Mouse (Mus musculus) yolk sac, embryonic 10.5 days (tissue): ENCODE results near the gene Ntrk3.

Experiments used
- DNase-seq: peaks from one replicate; pipeline ENCODE4 v3.0.0-alpha.2; 2017; ENCODE audit warnings: low spot score

The Ntrk3 gene

GRCm38 (mm10) chr7:78520243-78520927 lies 217.4 kb downstream of the Ntrk3 start:
- no peak for DNase-seq

GRCm38 (mm10) chr7:78519689-78520088 lies 218.1 kb downstream of the Ntrk3 start:
- no peak for DNase-seq

GRCm38 (mm10) chr7:78518760-78519363 lies 218.9 kb downstream of the Ntrk3 start:
- DNase-seq = no peak

- DNase-seq = no peak
These were observed 222.7 kb downstream of the Ntrk3 start for GRCm38 (mm10) chr7:78515042-78515609.

DNA sequence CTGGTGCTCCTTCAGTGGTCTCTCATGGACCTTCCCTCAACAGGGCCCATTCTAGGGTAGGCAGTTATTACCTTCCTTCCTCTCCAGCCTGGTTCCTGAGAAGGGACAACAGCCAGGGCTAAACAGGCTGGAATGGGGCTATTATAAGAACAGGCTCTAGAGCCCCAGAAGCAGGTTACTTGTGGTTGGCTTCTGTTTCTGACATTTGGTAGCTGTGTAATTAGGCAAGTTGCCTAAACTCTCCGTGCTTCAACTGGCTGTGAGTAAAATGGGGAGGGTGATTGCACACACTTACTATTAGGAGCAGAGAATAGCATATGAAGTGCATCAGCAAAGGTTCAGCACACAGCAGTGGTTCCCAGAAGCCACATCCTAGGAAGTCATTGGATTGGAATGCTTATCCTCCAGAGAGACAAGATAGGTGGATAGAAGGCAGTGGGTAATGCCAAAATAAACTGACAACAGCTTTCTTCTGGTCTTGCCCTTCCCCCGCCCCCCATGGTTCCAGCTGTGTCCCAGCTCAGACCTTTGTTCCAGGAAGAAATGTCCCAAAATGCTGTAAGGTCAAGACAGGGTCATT lies 230.7 kb downstream of the Ntrk3 start:
- DNase-seq = no peak

- no peak for DNase-seq
These were observed 236.9 kb downstream of the Ntrk3 start for GRCm38 (mm10) chr7:78500863-78501262.

- no peak for DNase-seq
These were observed 237.8 kb downstream of the Ntrk3 start for GRCm38 (mm10) chr7:78499970-78500369.

- DNase-seq = no peak
These were observed 239.5 kb downstream of the Ntrk3 start for GRCm38 (mm10) chr7:78498356-78498755.

GRCm38 (mm10) chr7:78497819-78498218 lies 240.0 kb downstream of the Ntrk3 start:
- peak; percentile 2 for DNase-seq

DNA sequence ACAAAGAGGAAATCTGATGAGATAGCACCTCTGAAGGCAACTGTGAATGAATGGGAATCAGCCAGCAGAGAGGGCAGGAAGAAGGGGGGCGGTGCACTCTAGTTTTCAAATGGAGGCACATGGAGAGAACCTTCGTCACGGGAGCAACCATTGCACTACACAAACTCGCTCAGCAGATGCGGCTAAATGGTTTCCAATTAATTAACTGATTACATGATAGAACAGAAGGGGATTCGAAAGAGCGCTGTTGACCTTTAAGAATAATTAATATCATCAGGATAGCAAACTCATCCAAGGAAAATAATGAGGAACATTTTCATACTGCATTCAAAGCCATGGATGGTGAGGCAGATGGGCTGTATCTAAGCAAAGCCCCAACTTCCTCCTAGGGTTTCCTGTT lies 244.2 kb downstream of the Ntrk3 start:
- DNase-seq = no peak

DNA sequence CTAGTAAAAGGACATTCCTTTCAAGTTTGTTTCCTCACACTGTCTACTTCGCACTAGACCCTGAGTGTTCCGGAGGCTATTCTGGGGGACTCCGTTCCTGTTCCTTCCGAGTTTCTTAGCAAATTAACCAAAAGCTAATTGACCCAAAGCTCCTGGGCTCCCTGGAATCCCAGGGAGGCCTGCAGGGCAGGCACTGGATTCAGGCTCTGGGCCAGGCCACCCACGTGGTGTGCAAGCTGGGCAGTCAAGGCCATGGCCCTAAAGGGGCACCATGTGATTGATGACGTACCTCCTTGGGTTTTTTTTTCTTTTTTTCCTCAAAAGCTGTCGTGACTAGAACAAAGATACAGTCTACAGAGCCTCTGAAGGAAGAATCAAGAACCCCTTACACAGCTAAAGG lies 246.6 kb downstream of the Ntrk3 start:
- no peak for DNase-seq

DNA sequence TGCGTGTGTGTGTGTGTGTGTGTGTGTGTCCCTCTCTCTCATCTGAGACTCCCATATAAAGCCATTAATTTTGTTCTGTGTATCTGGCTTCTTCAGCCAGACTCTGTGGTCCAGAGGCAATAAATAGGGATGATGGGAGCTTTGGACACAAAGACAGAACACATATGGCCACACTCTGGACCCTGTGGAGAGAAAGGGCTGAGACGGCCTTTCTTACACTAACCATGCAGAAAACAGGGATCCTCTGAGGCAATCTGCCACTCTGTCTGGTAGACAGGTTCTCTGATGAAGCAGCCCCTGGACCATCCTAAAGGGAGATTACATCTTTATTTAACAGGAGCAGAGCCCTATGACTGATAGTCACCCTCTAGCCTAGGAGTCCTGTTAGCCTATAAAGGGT lies 253.5 kb downstream of the Ntrk3 start:
- no peak for DNase-seq

GRCm38 (mm10) chr7:78483729-78484128 lies 254.1 kb downstream of the Ntrk3 start:
- no peak for DNase-seq

GRCm38 (mm10) chr7:78483061-78483460 lies 254.8 kb downstream of the Ntrk3 start:
- no peak for DNase-seq

DNA sequence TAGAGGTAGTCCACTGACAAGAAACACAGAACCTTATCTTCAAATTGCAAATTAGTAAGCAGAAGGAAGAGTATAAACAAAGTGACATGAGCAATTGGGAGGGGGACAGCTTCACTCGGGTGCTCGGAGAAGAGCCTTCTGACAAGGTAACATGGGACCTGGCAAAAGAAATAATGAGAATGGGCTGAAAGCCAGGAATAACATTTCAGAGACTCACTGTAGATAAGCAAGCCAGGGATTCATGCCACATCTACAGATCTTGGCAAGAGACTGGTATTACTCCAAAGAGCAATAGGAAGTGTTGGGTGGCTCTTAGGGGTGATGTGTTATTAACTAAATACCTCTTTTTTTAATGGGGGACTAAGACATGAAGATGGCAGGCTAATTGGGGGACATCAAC lies 258.9 kb downstream of the Ntrk3 start:
- DNase-seq = no peak

DNA sequence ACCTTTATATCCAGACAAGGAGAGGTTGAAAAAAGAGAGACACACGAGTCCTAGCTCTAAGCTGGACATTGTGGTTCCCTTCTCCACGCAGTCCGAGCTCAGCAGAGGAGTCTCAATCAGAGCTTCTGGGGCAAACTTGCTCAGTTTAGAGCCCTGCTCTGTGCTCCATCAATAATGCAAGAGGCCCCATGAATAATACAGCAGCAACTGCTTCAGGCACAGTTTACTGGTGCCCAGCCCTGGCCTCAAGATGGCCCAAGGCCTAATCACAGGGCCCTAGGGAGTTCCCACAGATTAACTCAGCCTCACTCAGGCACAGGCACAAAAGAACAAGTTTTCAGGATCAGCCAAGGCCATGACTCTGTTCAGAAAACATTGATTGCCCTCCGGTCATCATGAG lies 266.1 kb downstream of the Ntrk3 start:
- no peak for DNase-seq

GRCm38 (mm10) chr7:78471270-78471669 lies 266.5 kb downstream of the Ntrk3 start:
- no peak for DNase-seq

- no peak for DNase-seq
These were observed 275.2 kb downstream of the Ntrk3 start for GRCm38 (mm10) chr7:78462605-78463004.

DNA sequence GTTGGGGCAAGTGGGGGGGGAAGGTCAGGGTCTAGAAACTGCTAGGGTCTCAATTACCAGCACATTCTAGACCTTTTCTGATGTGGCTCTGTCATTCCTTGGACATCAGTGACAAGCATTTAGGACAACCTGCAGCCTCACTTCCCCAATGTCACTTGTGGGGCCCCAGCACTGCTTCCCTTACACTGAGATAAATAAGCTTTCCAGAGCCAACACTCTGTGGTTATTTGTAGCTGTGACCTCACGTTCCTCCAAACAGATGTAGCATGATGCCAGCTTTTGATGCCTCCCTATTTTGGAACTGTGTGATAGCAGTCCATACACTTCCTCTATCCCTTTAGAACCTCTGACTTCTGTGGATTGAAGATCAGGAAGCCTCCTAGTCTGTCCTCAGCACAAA lies 278.8 kb downstream of the Ntrk3 start:
- DNase-seq = no peak

DNA sequence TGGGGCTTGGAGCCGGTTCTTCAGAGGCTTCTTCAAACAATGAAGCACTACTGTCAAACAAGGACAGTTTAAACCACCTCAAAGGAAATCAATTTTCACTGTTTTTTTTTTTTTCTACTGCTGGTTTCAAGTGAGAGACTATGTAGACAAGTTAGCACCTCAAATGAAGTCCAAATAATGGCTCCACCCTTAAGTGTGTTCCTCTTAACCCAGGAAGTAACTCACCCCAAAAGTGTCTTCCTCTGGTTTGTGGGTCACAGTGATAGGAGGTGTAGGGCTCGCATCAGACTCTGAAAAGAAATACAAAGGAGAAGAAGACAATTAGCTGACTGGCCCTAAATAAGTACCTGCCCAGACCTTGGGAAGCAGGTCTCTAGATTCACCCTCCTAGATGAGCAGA lies 286.1 kb downstream of the Ntrk3 start:
- DNase-seq = no peak

GRCm38 (mm10) chr7:78449909-78450592 lies 287.8 kb downstream of the Ntrk3 start:
- DNase-seq = no peak

DNA sequence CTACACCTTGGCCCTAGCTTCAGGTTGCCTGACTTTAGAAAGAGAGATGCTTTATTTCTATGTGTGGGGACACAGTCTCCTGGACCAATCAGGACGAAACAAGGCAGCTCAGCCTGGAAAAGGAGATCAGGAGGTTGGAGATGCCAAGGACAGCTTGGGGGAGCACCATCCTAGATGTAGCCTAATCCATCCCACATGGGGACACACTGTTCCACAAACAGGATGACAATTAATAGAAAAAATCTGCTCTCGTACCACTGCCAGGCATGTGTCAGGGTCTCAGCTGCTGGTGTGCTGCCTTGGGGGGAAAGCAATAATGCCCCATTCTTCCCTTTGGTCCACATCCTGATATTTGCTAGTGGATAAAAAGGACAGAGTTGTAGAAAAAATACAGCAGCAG lies 289.0 kb downstream of the Ntrk3 start:
- DNase-seq = no peak
